Mouse (Mus musculus): ENCODE data around the gene Slc27a5.

Slc27a5 gene

DNA sequence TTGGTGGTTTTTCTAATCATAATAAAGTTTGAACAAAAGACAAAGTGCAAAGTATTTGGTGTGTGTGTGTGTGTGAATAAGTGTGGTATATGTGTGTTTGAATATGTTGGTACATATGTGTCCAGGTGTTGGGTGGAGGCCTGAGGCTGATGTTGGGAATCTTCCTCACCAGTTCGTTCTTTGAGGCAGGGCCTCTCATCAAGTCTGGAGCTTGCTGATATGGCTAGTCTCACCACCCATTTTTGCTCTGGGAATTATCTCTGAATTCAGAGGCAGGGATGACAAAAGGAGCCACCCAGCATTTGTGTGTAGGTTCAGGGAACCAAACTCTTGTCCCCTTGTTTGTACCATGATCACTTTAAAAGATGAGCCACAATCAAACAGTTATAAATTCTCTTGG lies 12.3 kb downstream of the Slc27a5 start:
- no peak for DNase-seq (ENCODE audit: low read depth, low spot score)

GRCm38 (mm10) chr7:12980291-12980690 lies 17.7 kb downstream of the Slc27a5 start:
- DNase-seq (ENCODE audit: low read depth, low spot score) = no peak

DNA sequence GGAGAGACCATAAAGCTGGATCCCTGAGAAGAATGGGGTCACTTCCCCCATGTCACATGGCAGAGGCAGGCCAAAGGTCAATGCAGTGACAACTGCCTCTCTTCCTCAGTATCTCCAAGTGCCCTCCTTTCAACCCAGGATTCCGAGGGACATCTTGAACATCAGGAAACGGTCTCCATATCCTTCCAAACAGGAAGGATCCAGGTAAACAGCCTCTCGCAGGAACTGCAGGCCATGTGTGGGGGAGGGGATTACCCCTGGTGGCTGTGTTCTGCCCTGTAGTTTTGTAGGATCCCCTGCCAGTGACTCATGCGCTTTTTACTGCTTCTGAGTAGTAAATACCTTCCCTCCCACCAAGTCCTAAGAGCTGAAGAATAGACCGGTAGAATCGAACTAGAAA lies 18.2 kb downstream of the Slc27a5 start:
- no peak for DNase-seq (ENCODE audit: low read depth, low spot score)

DNA sequence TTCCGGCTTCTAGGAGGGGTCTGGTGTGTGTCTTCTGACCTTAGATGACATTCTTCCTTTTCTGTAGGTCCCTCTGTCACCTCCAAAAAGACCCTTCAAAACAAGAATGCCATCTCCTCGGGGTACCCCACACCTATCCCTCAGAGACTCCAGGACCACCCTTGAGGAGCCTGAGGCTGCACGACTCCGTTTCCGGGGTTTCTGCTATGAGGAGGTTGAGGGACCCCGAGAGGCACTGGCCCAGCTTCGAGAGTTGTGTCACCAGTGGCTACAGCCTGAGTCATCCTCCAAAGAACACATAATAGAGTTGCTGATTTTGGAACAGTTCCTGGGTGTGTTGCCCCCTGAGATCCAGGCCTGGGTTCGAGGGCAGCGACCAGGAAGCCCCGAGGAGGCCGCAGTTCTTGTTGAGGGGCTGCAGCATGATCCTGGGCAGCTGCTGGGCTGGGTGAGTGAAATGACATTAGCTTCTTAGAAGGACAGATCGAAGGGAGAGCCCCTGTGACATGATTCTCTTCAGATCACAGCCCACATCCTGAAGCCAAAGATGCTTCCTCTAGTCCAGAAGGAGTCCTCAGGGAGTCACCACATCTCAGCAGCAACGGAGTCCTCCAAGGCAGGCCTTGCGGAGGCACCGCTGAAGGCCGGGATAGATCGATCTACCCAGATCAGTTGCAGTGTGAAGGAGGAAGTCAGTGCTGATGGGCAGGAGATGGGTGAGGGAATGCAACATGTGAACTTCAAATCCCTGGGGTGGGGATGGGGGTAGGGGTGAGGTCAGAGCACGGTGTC lies 18.9 kb downstream of the Slc27a5 start:
- no peak for DNase-seq (ENCODE audit: low read depth, low spot score)

DNA sequence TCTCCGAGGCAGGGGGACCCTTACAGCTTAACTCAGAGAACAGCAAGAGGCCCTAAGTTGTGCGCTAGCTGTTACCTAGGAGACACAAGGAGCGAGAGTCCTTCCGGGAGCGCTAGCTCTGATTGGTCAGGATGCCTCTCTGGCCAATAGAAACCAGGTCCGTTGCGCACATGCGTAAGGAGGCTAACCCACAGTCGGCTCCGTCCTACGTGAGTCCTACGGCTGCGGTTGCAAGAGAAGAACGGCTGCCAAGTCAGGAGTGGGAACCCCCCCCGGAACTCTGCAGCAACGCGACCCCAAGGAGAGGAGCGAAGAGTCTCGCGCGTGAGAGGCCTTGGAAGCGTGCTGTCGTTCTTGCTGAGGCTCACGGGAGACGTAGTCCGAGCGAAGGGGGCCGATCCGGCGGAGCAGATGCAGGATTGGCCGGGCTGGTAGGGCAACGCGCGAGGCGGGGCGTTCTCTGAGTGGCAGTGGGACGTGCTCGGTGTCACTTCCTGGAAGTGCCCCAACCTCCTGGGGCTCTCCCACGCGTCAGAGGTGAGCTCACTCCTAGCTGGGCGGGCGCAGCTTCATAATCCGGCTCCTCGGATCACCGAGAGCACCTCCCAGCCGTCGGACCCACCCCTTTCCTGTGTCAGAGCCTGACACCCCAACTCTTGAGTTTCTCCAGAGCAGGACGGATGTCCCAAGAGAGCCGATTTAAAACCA lies 20.2 kb downstream of the Slc27a5 start, which contains the start of gene Zfp446:
Gene Zfp446 (plus strand): TSS at position 167 of the 708 bp plus-strand sequence.
- peak; percentile 97 for DNase-seq (ENCODE audit: low read depth, low spot score)

DNA sequence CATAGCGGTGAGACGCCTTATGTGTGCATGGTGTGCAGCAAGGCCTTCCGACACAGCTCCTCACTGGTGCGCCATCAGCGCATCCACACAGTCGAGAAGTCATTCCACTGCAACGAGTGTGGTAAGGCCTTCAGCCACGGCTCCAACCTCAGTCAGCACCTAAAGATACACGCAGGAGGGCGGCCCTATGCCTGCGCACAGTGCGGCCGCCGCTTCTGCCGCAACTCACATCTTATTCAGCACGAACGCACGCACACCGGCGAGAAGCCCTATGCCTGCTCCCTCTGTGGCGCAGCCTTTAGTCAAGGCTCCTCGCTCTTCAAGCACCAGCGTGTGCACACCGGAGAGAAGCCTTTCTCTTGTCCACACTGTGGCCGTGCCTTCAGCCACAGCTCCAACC lies 27.1 kb downstream of the Slc27a5 start:
- DNase-seq (ENCODE audit: low read depth, low spot score) = no peak

DNA sequence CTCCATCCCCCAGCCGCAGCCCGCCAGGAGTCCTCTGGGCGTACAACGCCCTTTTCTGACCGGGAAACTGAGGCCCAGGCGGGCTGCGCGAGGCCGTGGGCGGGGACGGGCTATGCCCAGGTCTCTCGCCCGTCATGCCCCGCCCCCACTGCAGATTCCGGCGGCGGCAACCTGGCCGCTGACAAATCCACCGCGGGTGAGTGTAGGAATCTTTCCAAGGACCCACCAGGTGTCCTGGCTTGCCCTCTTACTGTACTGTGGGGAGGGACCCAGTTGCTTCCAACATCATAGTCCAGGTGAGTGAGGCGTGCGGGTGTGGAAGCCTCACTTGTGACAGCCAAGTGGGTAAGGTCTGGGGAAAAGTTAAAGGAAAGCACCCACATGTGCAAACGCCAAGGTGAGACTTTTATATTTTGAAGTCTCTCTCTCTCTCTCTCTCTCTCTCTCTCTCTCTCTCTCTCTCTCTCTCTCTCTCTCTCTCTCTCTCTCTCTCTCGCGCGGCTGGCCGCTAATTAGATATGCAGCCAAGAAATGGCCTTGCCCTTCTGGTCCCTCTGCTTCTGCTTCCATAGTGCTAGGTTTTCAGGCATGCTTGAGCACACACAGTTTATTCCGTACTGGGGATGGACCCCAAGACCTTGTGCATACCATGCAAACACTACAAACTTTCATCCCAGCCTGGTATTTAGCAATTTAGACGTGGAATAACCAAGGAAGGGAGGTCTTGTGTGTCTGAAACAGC lies 31.7 kb downstream of the Slc27a5 start:
- no peak for DNase-seq (ENCODE audit: low read depth, low spot score)

GRCm38 (mm10) chr7:12965678-12966091 lies 32.3 kb downstream of the Slc27a5 start, which contains the start of gene Zfp324:
Gene Zfp324, plus strand, starts transcription at chr7:12965838.
- peak; percentile 88 for DNase-seq (ENCODE audit: low read depth, low spot score)

GRCm38 (mm10) chr7:12961511-12962141 lies 36.4 kb downstream of the Slc27a5 start:
- peak; percentile 79 for DNase-seq (ENCODE audit: low read depth, low spot score)

- no peak for DNase-seq (ENCODE audit: low read depth, low spot score)
These were observed 38.3 kb downstream of the Slc27a5 start for GRCm38 (mm10) chr7:12959718-12960117.

DNA sequence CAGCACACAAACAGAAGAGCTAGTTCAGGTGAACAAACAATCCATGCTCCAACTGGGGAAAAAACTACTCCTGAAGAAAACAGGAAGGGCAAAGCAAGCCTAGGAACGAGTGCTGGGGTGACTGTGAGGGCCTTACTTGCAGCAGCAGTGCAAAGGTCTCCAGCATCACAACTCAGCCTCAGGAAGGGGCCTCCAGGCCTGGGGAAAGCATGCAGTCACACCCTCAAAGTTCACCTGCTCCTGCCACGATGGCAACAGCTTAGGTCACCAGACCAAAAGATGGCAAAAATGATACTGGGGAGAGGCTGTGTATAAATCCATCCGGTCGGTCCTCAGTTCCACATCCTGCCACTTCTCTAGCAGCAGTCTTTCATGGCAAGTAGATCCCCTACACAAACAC lies 39.0 kb downstream of the Slc27a5 start:
- DNase-seq (ENCODE audit: low read depth, low spot score) = no peak

- no peak for DNase-seq (ENCODE audit: low read depth, low spot score)
These were observed 40.5 kb downstream of the Slc27a5 start for GRCm38 (mm10) chr7:12957511-12957910.

DNA sequence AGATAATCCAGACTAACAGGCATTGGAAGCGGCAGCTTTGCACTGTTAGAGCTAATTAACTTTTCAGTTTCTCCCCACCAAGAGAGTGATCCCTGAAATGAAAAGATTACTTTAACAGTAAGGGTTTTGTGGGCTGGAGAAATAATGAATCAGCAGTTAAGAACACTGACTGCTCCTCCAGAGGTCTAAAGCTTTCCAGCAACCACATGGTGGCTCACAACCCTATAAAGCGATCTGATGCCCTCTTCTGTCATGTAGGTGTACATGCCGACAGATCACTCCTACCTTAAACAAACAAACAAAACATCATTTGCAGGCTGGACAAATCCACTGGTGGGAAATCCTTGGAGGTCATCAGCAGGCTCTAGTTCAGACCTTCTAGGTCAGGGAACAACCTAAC lies 43.1 kb downstream of the Slc27a5 start:
- no peak for DNase-seq (ENCODE audit: low read depth, low spot score)

- no peak for DNase-seq (ENCODE audit: low read depth, low spot score)
These were observed 48.1 kb downstream of the Slc27a5 start for GRCm38 (mm10) chr7:12949872-12950229.

DNA sequence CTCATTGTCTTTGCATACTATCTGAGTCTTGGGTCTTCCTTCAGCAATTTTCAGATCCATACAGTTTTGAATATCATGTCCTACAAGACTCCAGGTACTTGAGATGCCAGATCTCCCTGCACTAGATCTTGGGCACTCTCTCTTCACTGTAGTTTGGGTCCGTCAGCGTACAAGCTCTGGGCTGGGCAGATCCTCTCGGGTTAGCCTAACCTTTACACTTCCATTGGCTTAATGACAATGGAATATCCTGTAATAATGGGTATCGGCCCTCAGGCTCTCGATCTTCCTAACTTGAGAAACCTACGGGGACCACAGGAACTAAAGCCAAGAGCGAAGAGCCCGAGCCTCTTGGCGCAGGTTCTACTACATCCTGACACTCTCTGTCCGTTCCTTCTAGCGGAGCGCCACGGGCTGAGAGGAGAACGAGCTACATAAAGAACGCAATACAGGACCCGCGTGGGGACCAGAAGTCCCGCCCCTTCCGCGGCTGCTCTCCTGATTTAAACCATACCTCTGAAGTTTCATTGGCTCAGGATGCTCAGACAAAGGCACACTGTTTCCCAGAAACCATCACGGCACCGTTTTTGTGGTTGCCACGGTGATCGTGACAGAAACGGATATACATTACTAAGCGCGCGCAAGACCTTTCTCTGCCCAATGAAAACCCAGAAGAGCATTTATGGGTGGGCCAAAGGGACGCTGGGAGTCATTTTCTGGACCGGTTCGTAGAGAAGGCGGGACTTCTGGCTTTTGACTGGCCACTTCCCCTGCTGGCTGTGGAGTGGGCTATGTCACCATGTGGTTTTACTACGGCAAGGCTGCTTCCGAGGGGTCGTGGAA lies 48.7 kb downstream of the Slc27a5 start:
- peak; percentile 88 for DNase-seq (ENCODE audit: low read depth, low spot score)

- DNase-seq (ENCODE audit: low read depth, low spot score) = no peak
These were observed 54.5 kb downstream of the Slc27a5 start for GRCm38 (mm10) chr7:12943488-12943887.

DNA sequence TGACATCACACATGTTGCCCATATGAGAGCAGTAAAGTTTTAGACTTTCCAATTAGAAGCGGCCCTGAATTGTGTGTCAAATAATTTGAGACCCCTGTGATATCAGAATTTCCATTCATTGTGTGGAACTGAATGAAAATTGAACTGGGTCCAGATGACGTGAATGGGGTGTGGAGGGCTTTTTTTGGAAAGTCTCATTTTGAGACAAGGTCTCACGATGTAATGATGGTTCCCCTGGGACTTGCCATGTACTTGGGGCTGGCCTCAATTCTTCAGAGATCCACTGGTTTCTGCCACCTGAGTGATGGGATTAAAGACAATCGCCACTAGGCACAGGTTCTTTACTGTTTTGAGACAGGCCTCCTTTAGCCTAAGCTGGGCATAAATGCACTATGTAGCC lies 57.4 kb downstream of the Slc27a5 start:
- DNase-seq (ENCODE audit: low read depth, low spot score) = no peak
